Mouse (Mus musculus): ENCODE measurements at regions not wholly inside any gene's neighbourhood (a gene's known extent, or its start where the extent isn't known, plus 50 kb on each side); places are given as distances from the start of the nearest gene placed in this dataset.

DNA sequence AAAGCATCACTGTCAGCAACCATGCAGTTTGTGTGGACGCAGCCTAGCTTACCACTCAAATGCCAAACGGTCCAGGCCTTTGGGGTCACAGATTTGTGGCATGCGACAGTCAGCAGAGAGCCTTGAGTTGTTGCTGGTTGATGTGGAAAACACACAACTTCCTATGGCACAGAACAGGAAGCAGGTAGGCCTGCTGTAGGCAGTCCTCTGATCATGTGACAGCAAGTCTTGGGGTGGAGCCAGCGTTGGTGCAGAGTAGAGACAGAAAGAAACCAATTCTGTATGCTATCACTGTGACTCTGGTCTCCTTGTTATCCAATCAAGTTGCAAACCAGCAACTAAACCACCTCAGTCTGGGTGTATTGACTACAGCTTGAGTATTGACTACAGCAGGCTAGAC is 71.5 kb upstream of the Sipa1l1 start:
- H3K27ac ChIP-seq (replicated peaks; ENCODE audit: low read depth, low read length): no peak overlapping the region
- H3K4me1 ChIP-seq (ENCODE audit: control insufficient read depth, insufficient read depth, low read length): peaks cover 11% of the 10 kb centered on the region
- no peak overlapping the region for H3K4me2 ChIP-seq (ENCODE audit: low read length)
- 90% methylated on average over 4 of the region's 4 CpGs for WGBS
- no peak overlapping the region for H3K4me3 ChIP-seq (replicated peaks; ENCODE audit: low read depth, low read length)
- no peak overlapping the region for H3K9ac ChIP-seq (replicated peaks; ENCODE audit: low read length)
- ATAC-seq (ENCODE audit: low FRiP score, low TSS enrichment) (no peak), DNase-seq (no peak)
- H3K9me3 ChIP-seq (ENCODE audit: control insufficient read depth, low read length): no peaks in the 10 kb centered on the region
- H3K36me3 ChIP-seq (ENCODE audit: control insufficient read depth, insufficient read depth, low read length): no peaks in the 10 kb centered on the region
- no peaks in the 10 kb centered on the region for H3K27me3 ChIP-seq (ENCODE audit: control insufficient read depth, insufficient read depth, low read length)

DNA sequence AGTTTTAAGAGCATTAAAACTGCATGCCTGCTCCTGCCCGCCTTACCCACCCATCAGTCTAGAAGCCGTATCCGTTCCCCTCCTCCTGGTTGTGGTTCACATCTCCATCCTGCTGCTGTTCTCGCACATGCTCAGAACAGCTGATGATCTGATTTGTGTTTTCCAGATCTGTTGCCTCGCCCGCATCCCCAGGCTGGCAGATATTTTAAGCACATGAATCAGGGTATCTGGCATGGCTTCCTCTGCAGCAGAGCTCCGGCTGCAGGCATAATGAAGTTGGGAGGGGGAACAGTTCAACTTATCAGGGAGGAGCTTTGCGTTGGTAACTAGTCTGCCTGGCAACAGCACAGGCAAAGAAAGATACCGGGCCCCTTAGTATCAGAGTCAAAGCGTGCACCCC is 64.9 kb upstream of the Sipa1l1 start:
- ATAC-seq (ENCODE audit: low FRiP score, low TSS enrichment): no peak

DNA sequence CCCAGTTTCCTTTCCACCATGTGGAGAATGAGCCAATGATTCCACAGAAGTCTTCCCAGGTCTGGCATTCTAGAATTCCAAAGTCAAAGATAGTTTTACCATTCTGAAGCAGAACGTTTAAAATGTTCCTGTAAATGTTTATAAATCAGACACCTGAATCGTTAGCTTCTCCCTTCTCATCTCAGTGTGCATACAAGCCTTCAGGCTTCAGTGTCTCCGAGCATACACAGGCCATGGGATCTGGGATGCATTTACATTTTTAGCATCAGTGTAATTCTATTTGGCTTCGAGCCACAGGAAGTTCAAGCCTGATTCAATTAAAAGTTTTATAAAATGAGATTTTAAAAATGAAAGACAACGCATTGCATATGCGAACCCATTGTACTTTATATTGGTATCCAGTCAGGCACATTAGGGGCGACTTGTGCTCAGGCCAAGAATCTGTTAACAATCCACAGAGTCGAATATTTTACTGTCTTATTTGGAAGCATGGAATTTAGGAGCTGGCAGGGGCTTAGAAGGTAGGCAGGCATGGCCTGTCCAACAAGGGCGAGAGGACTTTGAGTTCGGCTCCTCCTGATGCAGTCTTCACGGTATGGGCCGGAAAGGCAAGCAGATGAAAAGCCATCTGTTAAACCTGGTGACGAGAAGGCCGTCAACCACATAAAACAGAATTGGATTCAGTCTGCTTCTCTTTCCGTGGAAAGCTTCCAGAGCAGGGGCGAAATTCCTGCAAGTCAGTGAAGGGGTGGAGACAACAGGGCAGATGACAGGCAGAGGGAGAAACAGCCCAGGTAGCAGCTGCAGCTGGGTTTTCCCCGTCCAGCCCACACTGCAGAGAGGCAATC is 63.7 kb upstream of the Sipa1l1 start:
- DNase-seq: no peak
- H3K4me1 ChIP-seq (ENCODE audit: control insufficient read depth, insufficient read depth, low read length): no peaks in the 10 kb centered on the region

More for the DNA sequence above, 64.9 kb upstream of the Sipa1l1 start:
- WGBS: 76% methylated on average over 10 of the region's 10 CpGs
- Histone ChIP-seq H3K9me3 (ENCODE audit: control insufficient read depth, low read length) (no peaks in the 10 kb centered on the region), H3K4me2 (ENCODE audit: low read length) (no peak overlapping the region), H3K9ac (replicated peaks; ENCODE audit: low read length) (no peak overlapping the region), H3K36me3 (ENCODE audit: control insufficient read depth, insufficient read depth, low read length) (no peaks in the 10 kb centered on the region), H3K4me1 (ENCODE audit: control insufficient read depth, insufficient read depth, low read length) (no peaks in the 10 kb centered on the region), H3K27ac (replicated peaks; ENCODE audit: low read depth, low read length) (no peak overlapping the region), H3K27me3 (ENCODE audit: control insufficient read depth, insufficient read depth, low read length) (no peaks in the 10 kb centered on the region), H3K4me3 (replicated peaks; ENCODE audit: low read depth, low read length) (no peak overlapping the region)
- DNase-seq: no peak

DNA sequence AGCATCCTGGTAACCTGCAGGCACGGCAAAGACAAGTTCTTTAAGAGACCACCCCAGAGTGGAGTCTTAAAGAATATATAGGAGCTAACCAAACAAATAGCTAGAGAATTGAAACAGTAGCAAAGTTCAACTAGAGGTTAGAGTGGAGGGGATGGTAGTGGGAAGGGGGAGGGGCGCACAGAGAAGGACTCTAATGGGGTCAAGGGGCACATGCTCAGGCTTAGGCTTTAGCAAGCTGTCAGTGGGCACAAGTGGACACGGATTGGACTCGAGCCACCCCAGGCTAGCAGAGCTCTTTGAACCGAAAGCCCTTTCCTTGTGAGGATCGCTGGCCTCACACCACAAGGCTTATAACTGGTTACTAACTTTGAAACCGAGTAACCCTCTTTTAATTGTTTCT is 53.4 kb upstream of the Sipa1l1 start:
- no peaks in the 10 kb centered on the region for H3K4me1 ChIP-seq (ENCODE audit: control insufficient read depth, insufficient read depth, low read length)
- ATAC-seq (ENCODE audit: low FRiP score, low TSS enrichment): no peak
- H3K36me3 ChIP-seq (ENCODE audit: control insufficient read depth, insufficient read depth, low read length): no peaks in the 10 kb centered on the region
- no peak overlapping the region for H3K27ac ChIP-seq (replicated peaks; ENCODE audit: low read depth, low read length)
- 84% methylated on average over 7 of the region's 7 CpGs for WGBS
- H3K4me2 ChIP-seq (ENCODE audit: low read length): no peak overlapping the region
- H3K9me3 ChIP-seq (ENCODE audit: control insufficient read depth, low read length): no peaks in the 10 kb centered on the region
- no peak overlapping the region for H3K4me3 ChIP-seq (replicated peaks; ENCODE audit: low read depth, low read length)
- DNase-seq: no peak
- H3K9ac ChIP-seq (replicated peaks; ENCODE audit: low read length): no peak overlapping the region
- H3K27me3 ChIP-seq (ENCODE audit: control insufficient read depth, insufficient read depth, low read length): no peaks in the 10 kb centered on the region

More for the DNA sequence above, 63.7 kb upstream of the Sipa1l1 start:
- Histone ChIP-seq H3K36me3 (ENCODE audit: control insufficient read depth, insufficient read depth, low read length) (no peaks in the 10 kb centered on the region), H3K27ac (replicated peaks; ENCODE audit: low read depth, low read length) (no peak overlapping the region), H3K4me3 (replicated peaks; ENCODE audit: low read depth, low read length) (no peak overlapping the region), H3K4me2 (ENCODE audit: low read length) (no peak overlapping the region), H3K27me3 (ENCODE audit: control insufficient read depth, insufficient read depth, low read length) (no peaks in the 10 kb centered on the region), H3K9ac (replicated peaks; ENCODE audit: low read length) (no peak overlapping the region), H3K9me3 (ENCODE audit: control insufficient read depth, low read length) (no peaks in the 10 kb centered on the region)
- 76% methylated on average over 17 of the region's 17 CpGs for WGBS
- ATAC-seq (ENCODE audit: low FRiP score, low TSS enrichment): no peak

Data from midbrain, embryonic 14.5 days (tissue).